Mouse (Mus musculus) heart, postnatal 4 days (tissue): ENCODE measurements around the gene Vps45. TPM values are rescaled to one million over a fixed set of nuclear protein-coding genes. Genes with fewer than 3 reads are reported as not detected.
"Not testable (repeated sequence)": the region's sequence is repeated elsewhere in the genome, so short reads cannot be mapped to it uniquely, and the experiment has no call there.

Experiments
- DNase-seq: peaks from one replicate; pipeline ENCODE4 v3.0.0; 2021
- total RNA-seq, 2 experiments: library from RNA; stranded (reverse); gene quantifications; 2 replicates each; pipeline ENCODE4 v1.2.3; 2021

Vps45 gene
- total RNA-seq, 2 experiments from 2014 or later: 33.7 to 34.5 TPM

DNA sequence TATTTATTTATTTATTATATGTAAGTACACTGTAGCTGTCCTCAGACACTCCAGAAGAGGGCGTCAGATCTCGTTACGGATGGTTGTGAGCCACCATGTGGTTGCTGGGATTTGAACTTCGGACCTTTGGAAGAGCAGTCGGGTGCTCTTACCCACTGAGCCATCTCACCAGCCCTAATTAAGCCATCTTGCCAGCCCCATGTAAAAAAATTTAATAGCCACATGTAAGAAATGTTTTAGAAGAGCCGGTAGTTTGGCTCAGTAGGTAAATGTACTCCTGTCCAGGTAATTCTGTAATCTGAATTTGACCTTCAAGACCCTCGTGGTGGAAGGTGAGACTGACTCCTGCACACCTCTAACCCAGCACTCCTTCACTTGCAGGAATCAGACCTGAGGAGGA lies 87.6 kb downstream of the Vps45 start:
- DNase-seq: not testable (repeated sequence)

DNA sequence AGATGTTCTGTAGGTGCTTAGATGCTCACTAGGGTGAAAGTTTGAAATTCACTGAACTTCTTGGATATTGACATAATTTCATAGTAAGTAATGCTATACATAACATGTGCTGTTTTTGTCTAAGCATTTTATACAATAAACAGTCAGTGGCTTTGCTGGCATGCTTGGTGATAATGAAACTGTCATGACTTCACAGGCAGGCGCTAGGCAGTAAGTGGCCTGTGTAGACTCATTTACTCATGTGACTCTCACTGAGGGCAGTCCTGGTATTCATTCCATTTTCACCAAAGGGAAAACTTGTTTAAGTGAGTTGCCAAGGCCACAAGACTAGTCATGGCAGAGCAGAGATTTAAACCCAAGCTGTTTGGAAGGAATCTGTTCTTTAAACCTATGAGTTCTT lies 89.0 kb downstream of the Vps45 start:
- no peak for DNase-seq

DNA sequence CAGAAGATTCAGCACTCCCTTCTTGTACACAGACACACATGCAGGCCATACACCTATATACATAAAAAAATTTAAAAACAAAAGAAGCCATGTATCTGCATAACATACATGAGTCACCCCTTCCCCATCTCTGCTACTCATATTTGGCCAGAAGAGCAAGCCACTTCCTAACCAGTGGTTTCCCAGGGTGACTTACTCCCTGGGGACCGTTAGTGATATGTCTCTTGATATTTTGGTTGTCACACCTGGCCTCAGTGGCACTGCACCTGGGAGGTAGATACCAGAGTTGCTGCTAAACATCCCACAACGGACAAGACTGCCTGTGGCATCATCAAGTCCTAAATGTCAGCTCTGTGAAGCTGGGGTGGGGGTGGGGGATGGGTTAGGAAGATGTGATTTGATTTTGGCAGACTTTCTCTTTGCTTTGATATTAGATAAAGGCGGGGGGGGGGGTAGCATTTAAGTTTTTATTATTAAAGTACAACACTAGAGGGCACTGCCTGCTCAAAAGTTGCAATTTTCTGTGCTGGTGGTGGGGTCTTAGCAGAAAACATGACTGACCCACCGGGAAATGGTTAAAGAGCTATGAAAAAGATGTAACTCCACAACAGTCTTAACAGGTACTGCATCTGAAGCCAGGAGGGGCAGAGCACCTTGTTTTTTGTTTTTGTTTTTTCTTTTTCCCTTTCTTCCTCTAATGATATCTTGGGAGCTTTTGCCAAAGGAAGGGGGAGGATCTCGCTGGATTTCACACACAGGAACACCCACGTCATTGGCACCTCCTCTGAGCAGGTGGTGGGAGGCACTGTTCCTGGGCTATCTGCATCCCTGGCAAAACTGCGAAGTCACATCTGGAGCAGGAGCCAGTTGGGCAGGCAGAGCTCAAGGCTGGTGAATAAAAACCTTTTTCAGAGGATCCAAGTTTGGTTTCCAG lies 92.5 kb downstream of the Vps45 start:
- DNase-seq: peak; percentile 44

DNA sequence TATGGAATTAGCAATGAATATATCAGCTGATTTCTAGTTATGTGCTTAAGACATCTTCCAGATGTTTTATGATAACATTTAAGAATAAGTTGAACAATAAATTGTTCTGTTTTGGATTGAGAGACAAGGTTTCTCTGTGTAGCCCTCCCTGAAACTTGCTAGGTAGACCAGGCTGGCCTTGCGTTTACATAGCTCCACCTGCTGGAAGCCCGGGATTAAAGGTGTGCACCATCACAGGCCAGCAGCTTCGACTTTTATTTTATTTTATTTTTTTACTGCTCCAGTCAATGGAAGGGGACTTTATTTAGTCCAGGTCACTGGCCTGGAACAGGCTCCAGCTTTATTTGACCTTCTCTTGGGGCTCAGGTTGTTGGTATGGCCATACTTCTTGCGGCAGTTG lies 94.6 kb downstream of the Vps45 start:
- peak; percentile 51 for DNase-seq

DNA sequence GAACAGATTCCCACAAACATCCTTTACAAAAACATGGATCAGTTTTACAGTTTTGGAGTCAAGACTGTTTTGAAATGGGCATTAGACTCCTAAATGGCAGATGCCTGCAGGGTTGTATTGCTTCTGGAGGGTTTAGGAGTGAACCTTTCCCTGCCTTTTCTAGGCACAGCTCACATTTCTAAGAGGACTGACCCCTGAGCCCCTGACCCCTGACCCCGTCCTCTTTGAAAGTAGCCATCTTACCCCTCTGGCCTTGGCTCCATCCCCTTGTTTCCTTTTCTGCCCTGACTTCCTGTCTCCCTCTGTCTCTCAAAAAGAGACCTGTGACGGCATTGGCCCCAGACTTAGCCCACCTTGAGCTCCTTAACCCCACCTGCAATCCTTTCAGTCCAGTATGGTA lies 95.0 kb downstream of the Vps45 start:
- DNase-seq: no peak

DNA sequence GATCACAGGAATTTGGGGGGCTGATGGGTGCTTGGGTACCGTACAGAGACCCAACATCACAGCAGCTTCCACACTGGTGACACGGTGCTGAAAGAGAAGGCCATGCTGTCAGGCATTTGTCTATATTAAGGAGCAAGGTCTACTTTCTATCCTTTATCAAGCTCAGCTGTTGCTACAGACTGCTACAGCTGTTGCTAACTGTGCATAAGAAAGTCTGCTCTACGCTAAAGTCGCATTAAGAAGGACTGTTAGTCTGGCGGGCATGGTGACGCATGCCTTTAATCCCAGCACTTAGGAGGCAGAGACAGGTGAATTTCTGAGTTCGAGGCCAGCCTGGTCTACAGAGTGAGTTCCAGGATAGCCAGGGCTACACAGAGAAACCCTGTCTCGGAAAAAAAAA lies 96.1 kb downstream of the Vps45 start:
- DNase-seq: not testable (repeated sequence)

DNA sequence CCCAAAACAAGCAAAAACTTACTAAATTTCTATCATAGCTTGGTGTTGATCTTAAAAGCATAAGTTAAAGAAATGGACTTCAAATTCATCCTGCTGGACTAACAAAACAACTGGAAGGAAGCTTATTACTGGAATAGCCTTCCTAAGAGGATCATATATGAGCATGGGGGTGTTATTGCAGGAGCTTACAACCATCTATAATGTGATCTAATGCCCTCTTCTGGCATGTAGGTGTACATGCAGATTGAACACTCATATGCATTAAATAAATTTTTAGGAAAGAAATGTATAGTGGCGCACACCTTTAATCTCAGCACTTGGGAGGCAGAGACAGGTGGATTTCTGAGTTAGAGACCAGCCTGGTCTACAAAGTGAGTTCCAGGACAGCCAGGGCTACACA lies 98.5 kb downstream of the Vps45 start:
- DNase-seq: no peak

DNA sequence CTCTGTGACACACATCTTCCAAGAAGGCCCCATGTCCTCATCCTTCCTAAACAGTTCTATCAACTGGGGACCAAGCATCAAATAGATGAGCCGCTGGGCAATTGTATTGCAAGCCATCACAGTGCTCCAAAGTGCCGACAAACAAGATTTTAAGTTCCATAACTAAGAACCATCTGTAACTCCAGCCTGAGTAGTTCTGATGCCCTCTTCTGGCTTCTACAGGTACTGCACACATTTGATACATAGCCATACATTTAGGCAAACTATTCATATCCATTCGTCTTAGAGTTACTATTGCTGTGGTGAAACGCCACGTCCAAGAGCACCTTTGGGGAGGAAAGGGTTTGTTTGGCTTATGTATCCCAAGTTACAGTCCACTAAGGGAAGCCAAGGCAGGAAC lies 99.2 kb downstream of the Vps45 start:
- DNase-seq: peak; percentile 51

DNA sequence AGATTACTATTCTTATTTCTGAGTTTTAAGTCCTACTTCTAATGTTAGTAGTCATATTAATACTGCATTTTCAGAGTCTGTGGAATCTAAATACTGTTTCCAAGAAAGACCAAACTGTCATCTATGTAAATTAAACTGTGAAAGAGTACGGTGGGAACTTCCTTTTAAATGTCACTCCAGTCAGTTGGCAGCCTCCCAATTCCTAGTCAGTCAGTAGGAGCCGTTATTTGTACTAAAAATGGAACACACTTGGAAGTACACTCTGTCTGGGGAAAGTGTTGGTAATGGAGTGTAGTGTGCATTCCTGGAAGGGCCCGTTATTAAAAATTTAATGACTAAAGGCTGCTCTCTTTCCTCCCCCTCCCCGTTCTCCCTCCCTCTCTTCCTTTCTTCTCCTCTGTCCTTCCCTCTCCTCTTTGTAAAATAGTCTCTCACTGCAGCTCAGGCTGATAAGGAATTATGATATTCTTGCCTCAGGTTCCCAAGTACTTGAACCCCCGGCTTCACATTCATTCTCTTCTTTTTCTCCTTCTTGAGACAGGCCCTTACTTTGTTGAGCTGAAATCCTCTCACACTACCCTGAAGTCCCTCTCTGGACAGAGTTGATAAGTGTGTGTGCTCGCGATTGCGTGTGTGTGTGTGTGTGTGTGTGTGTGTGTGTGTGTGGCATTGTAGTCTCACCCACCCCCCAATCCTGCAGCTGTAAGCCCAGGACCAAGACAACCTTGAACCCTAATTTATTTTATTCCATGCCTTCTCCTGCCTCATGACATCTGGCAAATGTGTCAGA lies 100.7 kb downstream of the Vps45 start:
- peak; percentile 79 for DNase-seq

DNA sequence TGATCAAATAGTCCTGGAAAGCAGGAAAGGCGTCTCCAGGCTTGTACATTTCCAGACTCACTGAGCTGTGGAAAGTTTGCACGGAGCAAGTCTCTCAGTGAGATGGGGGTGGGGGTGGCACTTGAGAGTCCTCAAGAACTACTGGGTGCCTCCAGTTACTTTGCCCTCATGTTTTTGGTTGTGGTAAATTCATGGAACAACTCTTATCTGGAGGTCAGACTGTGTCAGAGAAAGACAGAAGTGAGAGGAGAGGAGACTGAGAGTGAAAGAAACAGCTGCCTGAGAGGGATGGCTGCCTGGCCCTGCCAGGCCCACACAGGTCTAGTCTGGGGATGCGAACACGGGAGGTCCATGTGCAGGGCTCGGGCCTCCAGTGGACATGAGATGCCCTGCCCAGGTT lies 102.9 kb downstream of the Vps45 start:
- DNase-seq: no peak

DNA sequence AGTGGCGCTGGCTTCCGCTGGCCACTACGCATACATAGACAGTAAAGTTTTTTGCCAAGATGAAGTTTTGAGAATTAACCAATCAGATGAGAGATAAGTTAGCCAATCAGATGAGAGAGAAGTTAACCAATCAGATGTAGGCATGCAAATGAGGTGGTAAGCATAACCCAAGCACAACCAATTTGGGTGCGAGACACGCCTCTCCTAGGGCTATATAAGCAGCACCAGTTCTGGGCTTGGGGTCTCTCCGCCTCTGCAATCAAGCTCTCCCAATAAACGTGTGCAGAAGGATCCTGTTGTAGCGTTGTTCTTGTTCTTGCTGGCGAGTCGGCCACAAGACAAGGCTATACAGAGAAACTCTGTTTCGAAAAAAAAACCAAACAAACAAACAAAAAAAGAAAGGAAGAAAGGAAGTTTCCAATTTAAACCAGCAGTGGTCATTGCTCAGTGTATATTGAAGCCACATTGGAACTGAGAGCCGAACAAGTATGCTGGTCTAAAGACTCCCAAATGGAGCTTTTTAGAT lies 103.6 kb downstream of the Vps45 start:
- DNase-seq: not testable (repeated sequence)

DNA sequence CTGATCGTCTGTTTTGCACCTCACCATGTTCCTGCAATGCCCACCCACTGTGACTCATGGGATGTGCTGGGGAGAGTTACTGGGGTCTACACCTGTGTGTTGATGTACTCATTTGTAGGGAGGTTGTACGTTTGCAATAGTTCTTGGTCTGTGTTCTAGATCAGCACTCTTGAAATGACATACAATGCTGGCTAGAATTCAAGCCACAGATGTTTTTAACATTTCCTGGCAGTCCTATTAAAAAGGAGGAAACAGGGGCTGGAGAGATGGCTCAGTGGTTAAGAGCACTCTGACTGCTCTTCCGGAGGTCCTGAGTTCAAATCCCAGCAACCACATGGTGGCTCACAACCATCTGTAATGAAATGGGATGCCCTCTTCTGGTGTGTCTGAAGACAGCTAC lies 104.7 kb downstream of the Vps45 start:
- DNase-seq: no peak

DNA sequence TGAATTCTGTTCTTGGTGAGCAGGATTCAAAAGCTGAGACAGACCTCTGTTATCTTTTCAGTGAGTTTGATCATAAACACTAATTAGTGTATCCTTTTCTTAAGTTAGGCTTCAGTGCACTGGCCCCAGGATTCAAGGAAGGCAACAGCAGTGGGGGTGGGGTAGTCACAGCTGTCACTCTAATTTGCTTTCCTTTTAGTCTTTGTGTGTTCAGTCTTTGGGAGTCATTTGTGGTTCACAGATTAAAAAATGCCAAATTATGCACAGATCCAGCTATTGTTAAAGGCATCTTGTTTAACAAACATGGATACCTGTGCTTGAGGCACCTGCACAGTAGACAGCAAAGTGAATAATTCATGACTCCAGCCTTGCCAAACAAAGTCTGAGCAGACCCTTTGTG lies 105.2 kb downstream of the Vps45 start:
- DNase-seq: no peak

DNA sequence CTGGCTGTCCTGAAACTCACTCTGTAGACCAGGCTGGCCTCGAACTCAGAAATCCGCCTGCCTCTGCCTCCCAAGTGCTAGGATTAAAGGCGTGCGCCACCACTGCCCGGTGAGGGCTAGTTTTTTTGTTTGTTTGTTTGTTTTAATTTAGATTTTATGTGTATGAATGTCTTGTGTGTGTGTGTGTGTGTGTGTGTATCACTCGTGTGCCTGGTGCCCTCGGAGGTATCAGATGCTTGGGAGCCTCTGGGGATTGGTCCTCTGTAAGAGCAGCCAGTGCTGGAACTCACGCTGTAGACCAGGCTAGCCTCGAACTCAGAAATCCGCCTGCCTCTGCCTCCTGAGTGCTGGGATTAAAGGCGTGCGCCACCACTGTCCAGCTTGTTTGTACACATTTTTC lies 106.7 kb downstream of the Vps45 start:
- DNase-seq: not testable (repeated sequence)

DNA sequence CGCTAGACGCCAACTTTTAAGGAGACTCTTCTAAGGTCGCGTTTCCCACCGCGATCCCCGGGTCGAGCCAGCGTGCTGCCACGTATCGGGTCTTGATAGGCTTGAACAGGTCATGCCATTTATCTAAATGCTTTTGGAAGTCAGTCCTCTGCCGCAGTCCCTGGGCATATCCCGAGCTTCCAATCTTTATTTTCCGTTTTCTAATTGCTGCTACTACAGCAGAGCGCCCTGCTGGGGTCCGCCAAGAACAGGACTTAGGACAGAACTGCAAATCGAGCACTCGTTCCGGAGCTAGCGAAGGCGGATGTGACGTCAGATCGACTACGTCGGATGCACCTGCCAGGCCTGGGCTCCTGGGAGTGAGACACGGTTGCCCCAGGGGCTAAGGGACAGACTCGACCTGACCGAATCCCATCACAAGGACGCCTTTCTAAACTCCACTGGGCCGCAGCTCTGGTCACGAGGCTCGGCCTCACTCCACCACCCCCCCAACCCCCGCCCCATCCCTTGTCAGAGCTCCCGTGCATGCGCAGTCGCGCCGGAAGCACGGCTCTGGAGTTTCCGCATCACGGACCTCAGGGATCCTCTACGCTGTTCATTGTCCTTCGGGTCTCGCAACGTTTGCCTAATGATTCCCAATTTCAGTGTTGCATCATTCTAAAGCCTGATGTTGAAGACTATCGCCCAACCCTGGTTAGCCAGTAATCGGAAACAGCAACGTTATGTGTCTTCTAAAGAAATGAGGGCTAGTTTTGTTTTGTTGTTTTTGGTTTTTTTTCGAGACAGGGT lies 107.3 kb downstream of the Vps45 start:
- DNase-seq: peak; percentile 91

Other genes starting within 250 kb of the Vps45 start
- gene Rprd2, start 239.6 kb downstream of the Vps45 start, total RNA-seq: 10 to 100 TPM; 50.9 to 53.6 TPM
- gene Prpf3, start 202.6 kb downstream of the Vps45 start, total RNA-seq: 10 to 100 TPM; 28.3 to 30.5 TPM
- 100 to 1,000 TPM; 250 TPM for gene Mrps21, start 186.9 kb downstream of the Vps45 start, total RNA-seq
- gene Ciart, start 176.2 kb downstream of the Vps45 start, total RNA-seq: 1 to 10 TPM; 1.7 to 2.0 TPM
- gene BC028528, start 166.5 kb downstream of the Vps45 start, total RNA-seq: 10 to 100 TPM; 19.6 to 25.3 TPM
- gene Aph1a, start 164.5 kb downstream of the Vps45 start, total RNA-seq: 100 to 1,000 TPM; 150 to 162 TPM
- gene Car14, start 153.8 kb downstream of the Vps45 start, total RNA-seq: 10 to 100 TPM; 87.3 to 91.0 TPM
- gene Anp32e, start 129.2 kb downstream of the Vps45 start, total RNA-seq: 100 to 1,000 TPM; 172 to 180 TPM
- 100 to 1,000 TPM; 141 to 164 TPM for gene Plekho1, start 62.5 kb downstream of the Vps45 start, total RNA-seq
- gene Otud7b, start 46.1 kb upstream of the Vps45 start, total RNA-seq: 10 to 100 TPM; 45.7 to 47.4 TPM
- gene Mtmr11, start 103.5 kb upstream of the Vps45 start, total RNA-seq: 1 to 10 TPM; 4.2 to 4.6 TPM
- gene Sf3b4, start 113.9 kb upstream of the Vps45 start, total RNA-seq: 10 to 100 TPM; 34.1 to 36.8 TPM
- 10 to 100 TPM; 19.3 to 20.6 TPM for gene Sv2a, start 122.7 kb upstream of the Vps45 start, total RNA-seq
- gene Bola1, start 161.2 kb upstream of the Vps45 start, total RNA-seq: 10 to 100 TPM; 18.8 to 20.9 TPM
- gene Hist2h2ab, start 161.4 kb upstream of the Vps45 start, total RNA-seq: 10 to 100 TPM; 25.5 to 29.9 TPM
- gene Hist2h2ac, start 162.4 kb upstream of the Vps45 start, total RNA-seq: 100 to 1,000 TPM; 205 to 211 TPM
- gene Hist2h2be, start 162.7 kb upstream of the Vps45 start, total RNA-seq: 1 to 10 TPM; 5.7 to 5.8 TPM
- 100 to 1,000 TPM; 209 to 211 TPM for gene Hist2h3c2, start 180.7 kb upstream of the Vps45 start, total RNA-seq
- gene Hist2h2aa2, start 181.8 kb upstream of the Vps45 start, total RNA-seq: 1,000 to 10,000 TPM; 1,222 to 1,254 TPM
- gene Hist2h2aa1, start 187.0 kb upstream of the Vps45 start, total RNA-seq: 10 to 100 TPM; 26.8 to 30.1 TPM
- under 1 TPM; 0.16 to 0.81 TPM for gene Hist2h3c1, start 188.2 kb upstream of the Vps45 start, total RNA-seq
- 10 to 100 TPM; 81.1 to 87.3 TPM for gene Hist2h4, start 204.8 kb upstream of the Vps45 start, total RNA-seq
- 100 to 1,000 TPM; 856 to 901 TPM for gene Hist2h3b, start 210.2 kb upstream of the Vps45 start, total RNA-seq
- gene Hist2h2bb, start 211.3 kb upstream of the Vps45 start, total RNA-seq: 100 to 1,000 TPM; 767 to 799 TPM
- under 1 TPM; 0.57 to 0.70 TPM for gene Fcgr1, start 235.5 kb upstream of the Vps45 start, total RNA-seq